Mouse (Mus musculus) ovary, adult 18-20 months (tissue): ENCODE measurements at regions not wholly inside any gene's neighbourhood (a gene's known extent, or its start where the extent isn't known, plus 50 kb on each side); places are given as distances from the start of the nearest gene placed in this dataset.
"Not testable (repeated sequence)": the region's sequence is repeated elsewhere in the genome, so short reads cannot be mapped to it uniquely, and the experiment has no call there.

Experiments used
- DNase-seq: peaks from one replicate; pipeline ENCODE4 v3.0.0; 2022; ENCODE audit warnings: low spot score, mixed read lengths

DNA sequence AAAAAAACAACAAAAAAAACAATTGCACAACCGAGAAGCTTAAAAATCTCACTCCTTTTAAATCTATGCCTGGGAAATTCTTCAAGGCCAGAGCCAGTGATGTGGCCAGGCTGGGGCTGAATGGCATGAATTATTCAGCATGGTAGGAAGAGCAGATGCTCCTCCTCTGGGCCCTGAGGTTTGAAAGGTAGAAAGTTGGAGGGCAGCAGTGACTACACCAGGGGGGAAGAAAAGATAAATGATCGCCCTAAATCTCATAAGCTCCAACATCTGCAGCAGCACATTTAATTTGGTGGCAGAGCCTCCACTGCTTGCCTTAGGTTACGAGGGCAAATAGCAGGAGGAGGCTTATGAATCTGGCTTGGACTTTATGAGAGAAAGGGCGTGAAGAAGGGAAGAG is 455.1 kb downstream of the Cbln4 start:
- DNase-seq: no peak

DNA sequence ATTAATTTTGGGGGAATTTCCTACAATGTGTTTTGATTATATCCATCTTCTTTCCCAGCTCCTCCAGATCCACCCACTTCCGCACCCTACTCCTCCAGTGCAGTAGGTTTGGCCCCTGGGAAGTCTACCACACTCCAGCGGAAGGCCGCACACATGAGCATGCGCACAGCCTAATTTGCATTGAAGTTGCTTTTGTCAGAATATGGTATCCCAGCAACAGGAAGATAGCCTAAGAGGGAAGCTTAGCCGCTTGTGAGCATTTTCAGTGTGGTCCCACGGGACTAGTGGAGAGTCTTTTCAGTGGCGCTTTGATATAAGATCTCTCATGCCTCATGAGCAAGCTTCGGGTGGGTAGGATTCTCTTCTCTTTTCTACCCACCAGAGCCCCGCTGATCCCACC is 455.6 kb downstream of the Cbln4 start:
- no peak for DNase-seq

DNA sequence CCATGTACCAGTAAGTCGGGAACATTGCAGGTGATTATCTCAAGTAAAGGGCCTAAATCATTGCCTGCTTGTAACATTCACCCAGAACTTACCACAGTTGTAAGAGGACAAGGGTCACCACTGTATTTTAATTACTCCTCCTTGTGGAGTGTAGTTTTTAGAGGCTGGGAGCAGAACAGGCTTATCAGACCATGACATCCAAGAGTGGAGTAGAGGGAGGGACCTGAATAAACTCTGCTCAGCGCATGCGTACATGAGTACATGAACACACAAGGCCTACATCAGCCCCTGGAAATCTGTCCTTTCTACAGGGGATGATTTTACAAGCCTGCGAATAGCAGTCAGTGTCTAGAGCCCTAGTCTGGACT is 456.4 kb downstream of the Cbln4 start:
- no peak for DNase-seq

DNA sequence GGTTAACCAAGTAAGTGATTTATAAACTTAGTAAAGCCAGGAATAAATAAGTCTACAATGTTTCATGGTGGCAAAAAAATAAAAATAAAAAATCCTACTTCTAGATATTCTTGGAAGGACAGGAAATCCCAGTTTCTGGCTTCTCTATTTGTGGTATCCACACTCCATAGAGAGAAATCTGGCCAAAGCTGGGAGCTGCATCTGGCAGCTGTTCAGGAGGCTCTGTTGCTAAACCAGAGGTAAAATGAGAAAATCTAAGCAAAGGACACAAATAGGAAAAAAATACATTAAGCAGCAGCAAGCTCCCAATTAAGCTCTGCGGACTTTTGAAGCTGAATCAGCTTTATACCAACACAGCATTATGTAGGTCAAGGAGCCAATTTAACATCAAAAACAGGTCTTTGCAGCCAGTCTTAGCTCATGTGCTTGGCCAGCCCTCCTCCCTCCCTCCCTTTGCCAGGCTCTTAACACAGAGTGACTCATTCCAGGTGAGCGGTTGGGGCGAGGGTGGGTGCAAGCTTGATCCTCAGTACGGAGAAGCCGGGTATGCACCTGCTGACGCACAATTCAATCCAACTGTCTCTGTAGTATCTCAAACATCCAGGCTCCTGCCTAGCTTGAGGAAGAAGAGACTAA is 456.9 kb downstream of the Cbln4 start:
- DNase-seq: no peak

DNA sequence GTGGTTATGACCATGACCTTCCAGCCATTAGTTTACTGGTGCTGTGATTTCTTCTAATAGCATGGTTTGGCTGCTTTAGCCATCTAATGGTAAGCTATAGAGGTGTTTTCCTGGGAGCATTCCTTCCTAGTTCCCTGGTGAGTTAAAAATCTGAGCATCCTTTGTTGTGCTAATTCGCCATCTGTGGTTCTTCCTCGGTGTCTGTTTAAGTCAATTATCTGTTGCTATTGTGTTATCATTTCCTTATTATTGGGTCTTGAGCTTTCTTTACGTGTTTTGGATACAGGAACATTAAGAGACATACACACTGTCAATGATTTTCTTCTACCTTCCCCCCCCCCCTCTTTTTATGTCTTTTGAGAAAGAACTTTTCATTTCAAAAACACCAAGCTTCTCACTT is 468.9 kb downstream of the Cbln4 start:
- no peak for DNase-seq

DNA sequence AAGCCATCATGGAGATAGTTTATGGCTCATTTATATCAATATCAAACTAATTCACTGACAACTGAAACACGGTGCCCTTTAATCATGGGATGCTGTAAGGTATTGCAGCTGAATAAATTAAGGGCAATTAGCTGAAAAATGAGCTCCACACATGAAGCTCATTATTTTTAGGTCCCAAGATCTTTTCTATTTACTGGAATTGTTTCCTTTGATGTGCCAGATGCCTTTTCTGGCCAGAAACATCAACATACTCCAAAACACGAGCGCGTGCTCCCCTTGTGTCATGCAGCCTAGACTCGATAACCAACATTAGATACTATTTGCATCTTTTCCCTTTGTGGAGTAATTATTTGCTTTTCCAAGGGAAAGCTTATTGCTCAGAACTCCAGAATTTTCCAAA is 480.6 kb downstream of the Cbln4 start:
- DNase-seq: no peak

DNA sequence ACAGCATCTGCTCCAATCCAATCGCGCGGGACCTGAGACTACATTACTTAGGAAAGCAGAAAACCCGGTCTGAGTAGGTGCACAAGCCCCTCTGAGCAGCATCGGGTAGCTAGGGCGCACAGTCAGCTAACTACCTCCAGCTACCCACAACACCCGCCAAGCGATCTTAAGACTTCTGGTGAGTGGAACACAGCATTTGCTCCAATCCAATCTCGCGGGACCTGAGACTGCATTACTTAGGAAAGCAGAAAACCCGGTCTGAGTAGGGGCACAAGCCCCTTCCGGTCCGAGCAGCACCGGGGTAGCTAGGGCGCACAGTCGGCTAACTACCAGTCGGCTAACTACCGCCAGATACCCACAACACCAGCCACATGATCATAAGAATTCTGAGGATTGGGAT is 500.5 kb downstream of the Cbln4 start:
- not testable (repeated sequence) for DNase-seq

DNA sequence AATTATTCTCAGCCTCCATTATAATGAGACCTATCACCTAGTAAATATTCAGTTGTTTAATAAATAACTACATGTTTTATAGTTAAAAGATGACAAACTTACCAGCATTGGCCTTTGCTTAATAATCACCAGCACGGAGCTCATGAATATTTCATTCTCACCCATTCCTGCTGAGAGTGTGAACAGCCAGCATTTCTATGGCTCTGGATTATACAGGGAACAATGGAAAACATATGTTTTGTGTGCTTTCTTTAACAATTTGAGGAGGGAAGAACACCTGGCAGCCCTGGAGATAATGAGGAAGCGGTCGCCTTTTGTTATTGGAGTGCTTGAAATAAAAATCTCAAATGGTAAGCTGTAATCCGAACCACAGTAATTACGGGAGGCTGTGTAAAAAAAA is 528.4 kb downstream of the Cbln4 start:
- DNase-seq: no peak

DNA sequence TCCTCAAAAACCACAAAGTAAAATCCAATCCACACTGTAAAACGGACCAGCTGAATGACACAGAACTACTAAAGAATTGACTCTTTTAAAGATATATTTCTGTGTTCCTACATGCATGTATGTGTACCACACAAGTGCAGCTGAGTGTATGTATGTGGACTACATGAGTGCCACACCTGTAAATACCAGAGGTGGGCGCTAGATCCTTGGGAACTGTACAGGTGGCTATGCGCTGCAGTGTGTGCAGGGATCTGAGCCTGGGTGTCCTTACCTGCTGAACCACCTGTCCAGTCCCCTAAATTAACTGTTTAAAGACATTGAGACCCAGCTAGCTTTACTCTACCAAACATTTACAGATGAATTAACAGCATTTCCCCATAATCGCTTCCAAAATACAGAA is 546.6 kb downstream of the Cbln4 start:
- DNase-seq: no peak

DNA sequence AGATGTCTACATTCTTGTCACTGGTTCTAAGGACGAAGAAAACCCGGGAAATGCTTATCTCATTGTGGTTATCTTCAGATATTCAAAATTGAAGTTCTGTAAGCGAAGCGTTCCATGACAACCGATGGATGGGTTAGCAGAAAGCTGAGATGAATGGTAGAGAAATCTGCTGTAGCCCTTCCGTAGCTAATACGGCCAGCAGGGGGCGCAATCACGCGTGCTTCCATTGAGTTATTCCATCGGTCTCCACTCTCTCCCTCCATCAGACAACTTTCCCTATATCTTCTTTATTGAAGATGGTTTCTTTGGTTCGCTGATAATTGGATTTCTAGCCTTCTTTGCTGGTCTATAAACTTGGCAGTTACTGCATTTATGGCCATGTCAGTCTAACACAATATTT is 549.5 kb downstream of the Cbln4 start:
- DNase-seq: no peak

DNA sequence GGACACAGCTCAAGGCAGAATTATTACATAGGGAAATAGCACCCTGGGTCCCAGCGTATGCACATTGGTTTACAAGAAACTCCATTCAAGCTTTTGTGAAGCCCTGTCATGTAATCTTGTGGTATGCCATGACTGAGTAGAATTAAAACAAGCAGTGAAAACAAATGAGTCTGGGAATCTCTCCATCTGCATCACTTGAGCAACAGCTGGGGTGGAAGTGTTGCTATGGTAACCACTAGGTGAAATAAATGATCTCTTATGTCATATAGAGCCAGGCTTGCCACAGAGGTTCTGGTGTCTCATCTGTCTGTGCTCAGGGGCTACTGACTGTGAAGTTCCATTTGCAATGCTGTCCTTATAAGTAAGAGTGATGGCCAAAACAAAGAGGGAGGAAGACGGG is 556.0 kb downstream of the Cbln4 start:
- no peak for DNase-seq

DNA sequence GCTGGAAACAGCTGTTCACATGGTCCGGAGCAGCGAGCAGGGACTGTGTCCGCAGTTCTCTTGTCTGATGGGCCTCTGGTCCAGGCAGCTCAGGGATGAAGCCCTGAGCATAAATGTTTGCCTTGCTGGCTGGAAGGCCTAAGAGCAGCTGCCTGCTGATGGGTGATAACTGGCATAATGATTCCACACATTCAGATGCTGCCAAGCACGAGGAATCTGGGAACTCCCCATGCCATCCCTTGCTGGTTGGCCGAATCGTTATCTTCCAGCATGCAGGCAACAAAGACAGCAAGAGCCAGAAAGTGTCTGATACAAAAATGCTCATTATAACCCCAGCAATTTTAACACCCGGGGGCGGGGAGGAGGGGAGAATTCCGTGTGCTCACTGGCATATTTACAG is 590.0 kb downstream of the Cbln4 start:
- DNase-seq: no peak

DNA sequence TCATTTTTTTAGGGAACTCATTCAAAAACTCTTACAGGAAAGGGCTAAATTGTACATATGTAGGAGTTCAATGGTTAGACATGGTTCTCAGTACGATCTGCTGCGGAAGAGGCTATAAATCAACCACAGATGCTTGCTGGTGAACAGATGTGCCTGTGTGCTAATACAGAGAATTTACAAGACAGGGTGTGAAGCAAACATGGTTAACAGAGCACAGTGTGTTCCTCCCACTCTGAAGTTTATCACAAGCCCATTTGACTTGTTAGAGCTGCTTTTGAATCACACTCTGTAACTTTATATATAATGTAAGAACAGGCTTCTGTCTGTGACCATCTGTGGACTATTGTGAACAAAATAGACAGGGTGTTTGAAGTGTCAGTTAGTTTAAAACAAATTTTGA is 637.2 kb downstream of the Cbln4 start:
- DNase-seq: no peak

DNA sequence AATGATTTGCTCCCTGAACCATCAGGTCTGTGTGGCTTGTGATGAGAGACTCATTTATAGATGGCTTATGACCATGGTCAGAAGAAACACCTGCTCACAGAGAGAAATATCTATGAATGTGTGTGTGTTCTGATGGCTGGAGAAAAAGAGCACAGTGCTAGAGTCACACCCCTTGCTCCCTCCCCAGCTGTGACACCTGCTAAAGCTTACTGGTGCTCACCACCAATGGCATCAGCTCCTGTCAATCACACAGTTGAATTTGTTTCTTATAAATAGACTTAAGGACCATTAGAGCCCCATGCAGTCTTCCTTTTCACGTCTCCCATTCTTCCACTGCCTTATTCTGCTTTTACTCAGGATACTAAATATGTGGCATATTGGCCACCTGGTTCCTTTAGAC is 654.3 kb downstream of the Cbln4 start:
- no peak for DNase-seq

DNA sequence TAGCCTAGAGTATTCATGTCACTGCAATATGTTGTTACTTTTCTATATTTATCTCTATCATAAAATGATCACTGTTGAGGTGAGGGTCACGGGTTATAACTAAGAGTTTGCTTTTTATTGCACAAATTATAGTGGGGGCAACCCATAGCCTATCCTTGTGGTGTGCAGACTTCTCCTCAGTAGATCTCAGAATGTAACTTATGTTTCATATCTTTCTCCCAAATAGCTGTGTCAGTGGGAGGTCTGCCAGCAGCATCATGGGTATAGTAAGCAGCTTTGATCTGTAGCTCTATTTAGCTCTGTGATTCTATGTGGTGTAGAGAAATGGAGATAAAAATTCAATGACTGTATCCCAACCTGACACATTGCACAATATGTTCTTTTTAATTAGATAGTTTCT is 641.9 kb downstream of the Dok5 start:
- DNase-seq: no peak

DNA sequence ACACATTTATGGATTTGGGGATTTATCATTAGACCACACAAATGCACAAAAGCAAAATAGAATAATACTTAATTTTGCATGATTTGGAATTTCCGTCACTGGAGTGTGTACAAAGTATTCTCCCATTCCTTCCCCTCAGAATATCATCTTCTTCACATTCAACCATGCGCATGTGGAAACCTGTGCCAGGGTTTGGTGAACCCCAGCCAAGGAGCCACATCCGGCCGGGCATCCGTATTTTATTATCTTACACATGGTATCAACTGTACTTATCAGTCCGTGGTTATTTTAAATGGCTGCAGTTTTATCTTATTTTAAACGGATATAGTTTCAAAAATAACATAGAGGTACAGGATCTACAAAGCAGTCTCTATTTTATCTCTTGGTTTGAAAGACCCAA is 641.4 kb downstream of the Dok5 start:
- no peak for DNase-seq

DNA sequence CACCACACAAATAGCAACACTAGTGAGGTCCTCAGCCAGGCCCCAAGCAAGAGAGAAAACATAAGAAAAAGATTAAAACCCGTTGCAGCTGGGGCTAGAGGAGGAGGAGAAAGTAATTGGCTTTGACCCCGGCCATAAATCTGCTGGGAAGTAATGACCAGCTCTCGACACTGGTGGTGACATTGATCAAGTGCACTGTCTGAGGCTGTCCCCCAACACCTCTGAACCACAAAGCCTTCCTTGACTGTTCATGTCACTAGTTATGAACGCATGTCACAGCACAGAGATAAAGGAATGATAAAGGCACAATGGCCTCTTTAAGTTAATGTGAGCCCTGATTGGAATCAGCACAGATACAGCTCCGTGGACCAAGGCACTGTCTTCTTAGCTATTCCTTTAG is 640.1 kb downstream of the Dok5 start:
- DNase-seq: no peak

DNA sequence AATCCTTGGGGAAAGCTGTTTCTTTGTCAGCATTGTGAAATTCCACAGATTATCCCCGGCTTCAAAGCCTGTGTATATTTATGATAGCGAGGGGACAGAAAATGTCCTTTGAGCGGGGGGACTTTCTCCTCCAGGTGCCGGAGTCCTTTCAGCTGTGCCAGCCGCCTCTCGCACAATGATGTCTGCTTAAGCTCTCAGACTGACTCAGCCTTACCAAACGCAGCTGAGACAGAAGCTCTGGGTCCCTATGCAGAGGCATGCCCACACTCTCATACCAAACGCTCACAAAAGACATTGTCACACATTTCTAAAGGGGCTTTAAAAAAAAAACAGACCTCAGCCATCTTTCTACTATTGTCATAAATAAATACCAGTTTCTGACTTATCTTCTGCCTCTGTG is 633.9 kb downstream of the Dok5 start:
- DNase-seq: no peak

DNA sequence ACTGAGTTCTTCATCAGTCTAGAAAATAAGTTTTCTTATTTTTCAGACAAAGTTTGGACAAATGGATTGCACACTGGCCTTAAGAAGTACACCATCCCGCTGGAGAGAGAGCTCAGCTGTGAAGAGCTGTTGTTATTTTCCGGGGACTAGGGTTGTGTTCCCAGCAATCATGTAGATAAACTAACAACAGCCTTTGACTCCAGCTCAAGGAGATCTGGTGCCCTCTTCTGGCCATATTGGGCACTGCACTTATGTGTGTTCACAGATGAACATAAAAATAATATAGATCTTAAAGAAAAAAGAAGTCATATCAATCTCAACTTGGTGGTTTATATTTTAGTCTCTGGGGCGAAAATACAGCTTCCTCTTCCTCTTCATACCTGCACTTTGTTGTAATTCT is 633.0 kb downstream of the Dok5 start:
- no peak for DNase-seq

DNA sequence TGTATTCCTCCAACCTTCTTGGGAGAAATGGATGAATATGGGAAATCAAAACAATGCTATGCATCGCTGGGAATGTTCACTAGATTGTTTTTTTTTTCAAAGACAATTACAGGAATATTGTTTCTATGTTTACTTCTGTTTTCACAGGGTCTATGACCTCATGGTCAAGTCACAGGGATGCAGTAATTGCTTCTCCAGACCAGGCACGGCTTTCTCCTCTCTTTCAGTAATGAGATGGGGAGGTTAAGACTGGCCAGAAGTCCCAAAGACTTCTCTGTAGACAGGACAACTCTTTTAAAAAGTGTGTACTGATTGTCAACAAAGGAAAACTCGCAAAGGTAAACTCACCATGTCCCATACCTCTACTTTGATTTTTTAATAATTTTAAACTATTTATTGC is 631.8 kb downstream of the Dok5 start:
- no peak for DNase-seq

DNA sequence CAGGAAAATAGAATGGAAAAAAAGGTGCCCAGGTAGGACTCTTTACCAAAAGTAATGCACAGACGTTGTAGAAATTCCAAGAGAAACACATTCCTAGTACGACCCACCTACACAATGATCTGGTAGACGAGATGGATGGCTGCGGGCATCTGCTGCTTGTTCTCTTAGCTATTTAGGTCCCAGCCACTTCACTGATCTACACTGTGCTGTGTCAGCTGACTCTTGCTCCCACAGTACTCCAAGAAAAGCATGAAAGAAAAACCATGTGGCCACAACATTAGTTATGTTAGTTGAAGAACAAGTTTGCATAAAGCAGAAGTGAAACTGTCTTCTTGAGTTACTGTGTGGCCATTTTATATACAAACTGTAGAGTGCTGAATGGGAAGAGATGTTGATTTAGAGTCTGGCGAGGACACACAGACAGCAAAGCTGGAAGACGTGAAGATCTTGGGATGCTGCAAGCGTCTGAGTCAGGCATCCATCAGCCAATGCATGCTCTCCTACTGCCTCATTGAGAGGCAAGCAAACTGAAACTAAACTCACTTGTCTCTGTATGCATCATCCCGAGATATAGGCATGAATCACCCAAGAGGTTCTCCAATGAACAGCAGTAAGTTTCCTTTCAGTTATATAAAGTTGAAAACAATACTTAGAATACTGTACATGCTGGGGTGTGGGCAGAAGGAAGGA is 626.6 kb downstream of the Dok5 start:
- no peak for DNase-seq

DNA sequence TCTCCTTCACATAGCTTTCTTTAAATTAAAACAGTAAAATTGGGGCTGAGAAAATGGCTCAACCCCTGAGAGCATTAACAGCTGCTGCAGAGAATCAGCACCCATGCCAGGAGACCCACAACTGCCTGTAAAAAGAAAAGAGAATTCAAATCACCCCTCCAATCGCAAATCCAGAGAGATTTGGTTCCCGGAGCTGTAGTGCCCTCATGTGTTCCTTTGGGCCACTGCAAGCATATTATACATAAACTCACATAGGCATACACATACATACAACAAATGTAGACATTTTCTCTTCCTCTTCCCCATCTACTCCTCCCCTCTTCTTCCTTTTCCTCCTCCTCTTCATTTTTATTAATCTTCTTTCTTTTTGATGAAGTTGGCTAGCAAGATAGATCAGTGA is 616.5 kb downstream of the Dok5 start:
- DNase-seq: no peak

DNA sequence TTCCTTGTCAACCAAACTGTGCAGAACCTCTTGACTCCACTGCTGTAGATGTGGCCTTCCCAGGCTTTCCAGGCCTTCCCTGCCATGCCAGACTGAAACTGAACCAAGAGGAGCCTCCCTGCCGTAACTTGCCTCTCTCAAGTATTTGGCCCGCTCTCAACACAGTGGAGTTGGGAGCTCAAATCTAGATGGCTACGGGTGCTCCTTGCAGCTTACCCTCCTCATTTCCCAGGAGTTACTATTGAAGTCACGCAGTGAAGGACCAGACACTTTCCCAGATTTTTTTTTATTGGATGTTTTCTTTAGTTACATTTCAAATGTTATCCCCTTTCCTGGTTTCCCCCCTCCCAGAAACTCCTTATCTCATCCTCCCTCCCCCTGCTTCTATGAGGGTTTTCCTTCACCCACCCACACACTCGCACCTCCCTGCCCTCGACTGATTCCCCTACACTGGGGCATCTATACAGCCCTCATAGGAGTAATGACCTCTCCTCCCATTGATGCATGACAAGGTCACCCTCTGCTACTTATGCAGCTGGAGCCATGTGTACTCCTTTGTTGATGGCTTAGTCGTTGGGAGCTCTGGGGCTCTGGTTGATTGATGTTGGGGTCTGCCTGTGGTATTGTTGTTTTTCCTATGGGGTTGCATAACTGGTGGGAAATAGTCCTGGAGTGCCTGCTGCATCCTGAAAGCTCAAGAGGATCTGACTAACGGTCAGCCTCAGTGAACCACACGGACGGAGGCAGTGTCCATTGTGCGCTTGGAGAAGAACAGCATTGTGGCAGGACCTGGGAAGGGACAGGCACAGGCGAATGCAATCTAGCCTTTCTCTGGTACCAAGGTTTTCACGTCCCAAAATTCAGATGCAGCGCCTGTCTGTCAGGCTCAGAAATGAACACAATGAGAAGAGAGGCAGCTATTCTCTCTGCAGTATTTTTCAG is 602.5 kb downstream of the Dok5 start:
- DNase-seq: no peak
